Mouse (Mus musculus) c-Kit-negative CD71-positive TER-119-positive erythroid progenitor cells, embryonic 14.5 days (primary cell): Measurements from ENCODE around the gene Alg11.
A peak's percentile ranks its signal among the peaks of the same experiment; 100 is the strongest.

Source experiments
- DNase-seq: peaks from one replicate; pipeline ENCODE4 v3.0.0-alpha.2; 2013; ENCODE audit warnings: low read depth, low spot score

The Alg11 gene

DNA sequence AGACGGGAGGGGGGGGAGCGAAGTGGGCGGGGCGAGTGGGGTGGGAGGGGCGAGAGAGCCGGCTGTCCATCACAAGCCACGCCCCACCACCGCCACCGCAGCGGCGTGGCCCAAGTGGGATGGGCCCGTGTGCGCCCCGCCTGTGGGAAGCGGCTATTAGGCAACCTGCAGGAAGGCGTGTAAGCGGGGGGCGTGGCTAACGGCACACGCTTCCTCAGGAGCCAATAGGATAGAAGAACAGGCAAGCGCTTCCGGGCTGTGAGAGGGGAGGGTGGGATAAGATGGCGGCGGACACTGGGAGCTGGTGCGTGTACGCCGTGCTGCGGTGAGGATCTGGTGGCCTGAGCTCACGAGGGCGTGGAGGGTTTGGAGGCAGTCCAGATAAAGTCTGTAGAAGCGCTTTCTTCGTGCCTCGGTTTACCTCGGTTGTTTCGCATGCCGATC lies at the start of gene Alg11:
TSS of gene Alg11 (plus strand) at position 276 of the 444 bp plus-strand sequence.
- DNase-seq = peak; percentile 98

DNA sequence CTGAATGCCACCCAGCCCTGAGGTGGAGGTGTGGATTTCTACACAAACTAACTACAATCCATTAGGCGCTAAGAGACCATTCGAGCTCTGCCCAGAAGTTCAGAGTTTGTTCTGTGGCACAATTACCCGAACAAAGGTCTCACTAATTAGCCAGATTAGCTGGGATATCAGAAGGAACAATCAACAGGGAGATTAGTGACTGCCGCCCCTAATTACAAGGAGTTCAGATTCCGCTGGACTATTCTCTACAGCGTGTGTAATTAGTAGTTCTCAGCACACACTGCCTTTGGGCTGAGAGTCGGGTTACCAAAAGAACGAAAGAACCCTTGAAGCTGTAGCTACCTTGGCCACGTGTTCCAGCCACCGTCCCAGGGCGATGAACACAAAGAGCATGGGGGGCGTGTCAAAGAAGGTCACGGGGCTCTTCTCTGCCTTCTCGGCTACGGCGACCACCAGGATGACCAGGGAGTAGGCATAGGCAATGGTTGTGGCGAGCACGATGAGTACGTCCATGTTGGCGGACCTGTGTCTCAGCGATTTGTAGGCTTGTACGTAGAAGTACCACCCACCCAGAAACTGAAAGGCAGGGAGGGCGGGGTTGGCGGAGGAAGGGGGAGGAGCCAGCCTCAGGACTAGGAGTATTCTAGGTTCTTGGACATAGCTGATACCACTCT lies 47.4 kb upstream of the Alg11 start:
- DNase-seq = no peak

DNA sequence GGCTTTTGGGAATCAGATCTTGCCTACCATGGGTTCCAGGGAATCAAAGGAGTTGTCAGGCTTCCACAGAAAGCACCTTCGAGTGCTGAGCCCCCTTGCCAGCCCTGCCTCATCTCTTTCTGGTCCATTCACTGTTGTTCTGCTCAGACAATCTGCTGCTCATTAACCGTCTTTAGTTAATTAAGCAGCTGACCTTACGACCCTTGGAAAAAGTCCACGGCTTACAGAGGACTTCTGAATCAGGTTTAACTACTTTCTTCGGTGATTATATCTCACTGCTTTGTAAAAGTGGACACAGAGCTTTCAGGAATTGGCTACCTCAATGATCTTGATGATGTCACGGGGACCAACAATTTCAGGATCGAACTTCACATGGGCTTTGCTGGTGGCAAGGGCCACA lies 42.8 kb upstream of the Alg11 start:
- DNase-seq = no peak

DNA sequence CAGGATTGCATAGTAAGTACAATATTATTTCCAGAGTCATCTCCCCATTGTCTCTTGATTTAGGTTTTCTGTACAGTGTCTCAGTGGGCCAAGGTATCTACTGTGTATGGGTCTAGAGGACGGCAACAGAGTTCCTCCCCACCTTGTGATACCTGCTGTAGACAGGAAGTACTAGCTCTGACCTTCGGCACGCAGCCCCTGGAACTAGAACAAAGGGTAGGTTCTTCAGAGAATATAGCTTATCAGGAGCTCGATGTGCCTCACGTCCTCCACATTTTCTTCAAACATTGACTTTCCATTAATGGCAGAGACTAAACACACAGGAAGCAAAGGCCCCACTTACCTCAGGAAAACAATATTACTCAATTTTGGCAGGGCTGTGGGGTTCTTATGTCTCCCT lies 41.0 kb upstream of the Alg11 start:
- no peak for DNase-seq

DNA sequence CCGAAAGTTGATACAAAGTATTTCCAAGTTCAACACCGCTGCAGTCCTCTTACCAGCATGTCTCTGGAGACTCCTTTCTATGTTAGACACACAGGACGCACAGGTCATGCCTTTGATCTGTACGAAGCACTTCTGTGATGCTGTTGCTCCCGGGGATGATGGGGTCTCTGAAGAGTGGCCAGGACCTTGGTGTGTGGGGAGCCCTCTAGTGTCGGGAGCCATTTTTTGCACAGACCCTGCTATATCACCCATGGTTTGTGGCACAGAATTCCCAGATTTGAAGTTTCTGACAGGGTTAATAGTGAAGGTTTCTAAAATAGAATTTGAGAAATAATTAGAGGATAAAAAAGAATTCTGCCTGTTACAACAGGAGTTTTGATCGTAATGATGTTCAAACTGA lies 38.3 kb upstream of the Alg11 start:
- no peak for DNase-seq

DNA sequence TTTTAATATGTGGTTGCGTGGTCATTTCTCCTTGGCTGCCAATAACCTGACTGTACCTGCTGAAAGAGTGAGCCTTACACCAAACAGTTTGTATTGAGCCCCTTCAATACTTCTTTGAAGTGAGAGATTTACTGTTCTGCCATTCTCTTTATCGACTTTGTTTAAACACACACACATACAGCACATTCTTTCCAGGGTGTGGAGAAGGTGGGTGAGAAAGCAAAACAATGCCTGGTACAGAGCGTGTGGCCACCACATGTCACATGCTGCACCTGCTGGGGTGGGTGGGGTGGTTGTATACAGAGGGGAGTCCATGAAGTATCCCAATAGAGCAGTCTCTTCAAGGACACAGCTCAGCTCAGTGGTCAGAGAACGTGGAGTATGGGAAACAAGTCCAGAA lies 35.3 kb upstream of the Alg11 start:
- DNase-seq = no peak

DNA sequence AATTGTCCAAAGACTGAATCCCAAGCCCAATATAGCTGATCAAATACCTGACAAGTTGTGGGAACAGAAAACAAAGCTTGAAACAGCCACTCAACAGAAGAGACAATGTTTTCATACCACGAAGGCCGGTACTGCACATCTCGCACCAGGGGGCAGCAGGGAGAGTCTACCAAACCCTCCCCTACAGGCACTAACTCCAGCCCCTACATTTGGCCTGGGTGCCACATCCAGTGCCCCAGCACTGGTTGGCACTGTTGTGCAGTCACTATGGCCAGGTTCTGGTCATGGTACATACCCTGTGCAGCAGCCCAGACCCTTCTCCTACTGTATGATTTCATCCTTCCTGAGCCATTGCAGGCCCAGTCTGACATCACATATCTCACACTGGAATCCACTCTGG lies 31.5 kb upstream of the Alg11 start:
- DNase-seq = no peak

DNA sequence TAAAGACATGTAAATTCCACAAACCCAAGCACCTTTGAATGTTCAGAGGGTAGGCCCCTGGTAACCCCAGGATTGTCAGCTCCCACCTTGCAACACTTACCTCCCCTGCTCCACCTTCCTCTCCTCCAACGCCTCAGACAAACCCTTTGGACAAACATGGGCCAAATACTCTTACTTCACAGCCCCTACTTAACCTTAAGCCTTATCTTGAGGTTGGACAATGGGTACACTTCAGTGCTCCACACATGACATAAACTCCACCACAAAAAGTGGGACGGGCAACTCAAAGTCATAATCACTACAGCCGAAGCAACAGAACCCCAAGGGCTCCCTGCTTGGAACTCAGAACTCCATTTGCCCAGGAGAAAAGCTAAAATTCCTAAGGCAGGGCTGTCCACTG lies 29.5 kb upstream of the Alg11 start:
- no peak for DNase-seq

DNA sequence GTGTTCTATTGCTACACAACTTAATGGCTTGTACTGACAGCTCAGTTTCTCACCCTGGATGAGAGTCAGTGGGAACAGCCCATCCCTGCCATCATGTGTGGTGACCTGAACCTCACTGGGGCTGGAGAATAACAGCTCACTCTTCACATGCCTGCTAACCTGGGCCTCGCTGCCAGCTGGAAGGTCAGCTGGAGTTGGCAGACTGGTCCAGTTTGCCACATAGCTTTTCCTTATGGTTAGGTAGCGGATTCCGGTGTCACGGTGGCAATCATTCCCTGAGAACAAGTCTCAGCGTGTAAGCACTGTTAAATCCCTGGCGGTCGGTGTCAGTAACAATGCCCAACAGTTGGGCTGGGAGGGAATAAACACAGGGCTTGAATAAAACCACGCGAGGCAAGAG lies 24.4 kb upstream of the Alg11 start:
- no peak for DNase-seq

DNA sequence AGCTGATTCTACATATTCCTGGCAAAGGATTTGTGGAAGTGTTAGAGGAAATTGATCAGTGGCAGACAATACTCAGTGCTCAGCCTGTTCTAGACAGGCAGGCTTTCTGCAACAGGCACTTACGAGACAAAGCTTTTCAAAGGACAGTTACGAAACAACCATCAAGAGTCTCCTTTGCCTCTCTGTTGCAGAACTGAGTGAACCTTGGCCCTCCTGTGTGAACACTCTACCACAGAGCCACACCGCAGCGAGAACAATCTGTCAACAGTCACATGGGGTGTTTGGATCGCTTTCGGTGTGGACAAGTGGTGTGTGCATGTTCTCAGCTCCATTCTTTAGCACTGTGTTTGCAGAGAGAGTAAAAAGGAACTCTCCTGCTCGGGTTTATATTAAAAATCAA lies 23.5 kb upstream of the Alg11 start:
- DNase-seq = no peak

DNA sequence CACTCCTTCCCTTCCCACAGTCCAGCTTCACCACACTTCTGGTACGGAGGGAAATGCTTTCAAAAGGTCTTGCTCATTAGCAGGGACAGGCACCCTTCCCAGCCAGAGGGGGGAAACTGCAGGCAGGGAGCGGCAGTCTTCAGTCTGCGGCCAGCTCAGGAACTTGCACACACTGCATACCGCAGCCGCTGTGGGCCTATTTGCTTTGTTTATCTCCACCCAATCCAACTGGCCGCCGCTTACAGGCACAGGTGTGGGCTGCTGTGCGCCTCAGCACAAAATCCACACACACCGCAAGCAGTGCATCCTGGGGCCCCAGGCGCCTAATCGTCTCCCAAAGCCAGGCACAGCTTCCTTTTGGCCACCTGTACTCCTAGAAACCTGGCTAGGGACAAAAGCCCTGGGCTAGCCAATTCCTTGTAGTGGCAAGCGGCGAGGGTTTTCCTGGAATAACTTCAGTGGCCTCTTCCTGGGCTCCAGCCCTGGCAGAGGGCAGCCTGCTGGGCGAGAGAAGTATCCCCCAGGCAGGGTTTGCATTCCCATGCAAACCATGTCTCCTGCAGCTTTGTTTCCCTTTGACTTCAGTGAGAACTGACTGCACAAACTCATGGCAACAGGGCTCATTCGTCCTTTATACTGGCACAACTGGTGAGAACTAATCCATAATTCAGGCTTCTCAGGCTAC lies 20.9 kb upstream of the Alg11 start:
- no peak for DNase-seq

DNA sequence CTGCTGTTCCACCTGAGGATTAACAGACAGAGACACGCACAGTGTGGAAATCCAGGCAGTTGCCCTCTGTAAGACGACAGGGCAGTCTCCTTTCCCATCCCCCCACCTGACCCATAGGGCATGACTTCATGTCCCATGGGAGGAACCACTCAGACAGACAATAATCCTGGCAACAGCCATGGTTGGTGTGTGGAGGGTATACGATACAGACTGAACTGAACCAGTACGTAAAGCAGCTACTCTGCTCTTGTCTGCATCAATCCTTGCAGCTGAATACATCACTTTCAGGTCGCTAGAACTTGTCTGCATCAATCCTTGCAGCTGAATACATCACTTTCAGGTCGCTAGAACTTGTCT lies 20.4 kb upstream of the Alg11 start:
- no peak for DNase-seq

DNA sequence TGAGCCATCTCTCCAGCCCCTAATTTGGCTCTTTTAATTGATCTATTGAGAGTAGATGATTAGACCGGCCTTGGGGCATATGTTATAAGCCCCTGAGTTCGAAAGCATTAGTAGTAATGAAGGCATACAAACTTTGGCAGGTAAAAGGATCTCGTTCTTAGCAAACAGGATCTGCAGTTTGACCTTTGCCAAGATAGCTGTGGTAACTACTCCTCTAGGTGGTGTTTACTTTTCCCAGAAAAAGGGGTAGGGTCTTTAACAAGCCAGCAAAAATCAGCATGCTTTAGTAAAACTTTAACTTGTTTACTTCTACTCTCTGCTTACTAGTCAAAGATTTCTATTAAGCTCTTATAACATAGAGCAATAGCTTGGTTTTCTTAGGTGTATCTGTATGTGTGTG lies 18.0 kb upstream of the Alg11 start:
- DNase-seq = no peak

DNA sequence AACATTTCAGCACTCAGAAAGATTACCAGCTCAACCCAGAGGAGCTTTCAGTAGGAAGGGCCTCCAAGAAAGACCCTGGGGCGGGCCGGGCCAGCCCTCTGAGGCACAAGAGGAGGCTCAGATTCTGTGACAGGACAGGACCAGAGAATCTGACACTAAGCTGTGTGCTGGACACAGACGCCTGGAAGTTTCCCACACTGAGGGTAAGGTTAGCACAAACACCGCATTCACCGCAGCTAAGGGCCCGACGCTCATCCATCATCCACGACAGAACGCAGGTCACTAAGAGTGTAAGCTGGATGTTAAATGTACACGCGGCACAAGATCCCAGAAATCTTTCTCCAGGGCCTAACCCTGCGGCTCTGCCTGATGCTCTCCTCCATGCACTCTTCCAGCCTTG lies 16.8 kb upstream of the Alg11 start:
- no peak for DNase-seq

DNA sequence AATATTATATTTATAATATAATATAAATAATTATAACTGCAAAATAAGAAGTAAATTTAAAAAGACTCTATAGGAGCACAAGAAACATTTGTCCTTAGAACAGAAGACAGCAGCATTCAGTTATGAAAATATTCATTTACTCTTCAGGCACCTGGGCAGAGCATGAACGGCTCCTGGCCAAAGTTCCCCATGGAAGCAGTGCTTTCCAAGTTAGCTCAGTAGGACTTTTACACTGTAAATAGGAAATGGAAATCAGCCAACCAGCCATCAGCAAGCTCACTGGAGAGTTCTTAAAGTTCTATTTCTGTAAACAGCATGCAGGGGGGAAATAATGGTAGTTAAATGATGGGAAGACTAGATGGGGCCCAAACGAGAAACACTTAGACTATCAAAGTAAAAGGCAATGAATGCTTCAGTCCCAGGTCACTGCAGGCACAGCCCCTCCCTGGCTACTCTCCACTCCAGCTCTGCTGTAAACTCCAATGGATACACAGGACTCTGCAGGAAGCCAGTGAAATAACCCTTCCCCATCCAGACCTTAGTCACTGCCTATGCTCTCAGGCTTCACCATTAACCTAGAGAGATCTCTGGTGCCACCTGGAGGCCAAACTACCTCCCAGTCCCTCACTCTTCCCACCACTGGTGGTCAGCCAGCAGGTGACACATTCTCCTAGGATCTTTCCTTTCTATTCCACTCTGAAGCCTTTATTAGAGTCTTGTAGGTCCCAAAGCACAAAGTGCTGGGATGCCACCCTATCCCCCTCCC lies 12.6 kb upstream of the Alg11 start:
- peak; percentile 37 for DNase-seq

DNA sequence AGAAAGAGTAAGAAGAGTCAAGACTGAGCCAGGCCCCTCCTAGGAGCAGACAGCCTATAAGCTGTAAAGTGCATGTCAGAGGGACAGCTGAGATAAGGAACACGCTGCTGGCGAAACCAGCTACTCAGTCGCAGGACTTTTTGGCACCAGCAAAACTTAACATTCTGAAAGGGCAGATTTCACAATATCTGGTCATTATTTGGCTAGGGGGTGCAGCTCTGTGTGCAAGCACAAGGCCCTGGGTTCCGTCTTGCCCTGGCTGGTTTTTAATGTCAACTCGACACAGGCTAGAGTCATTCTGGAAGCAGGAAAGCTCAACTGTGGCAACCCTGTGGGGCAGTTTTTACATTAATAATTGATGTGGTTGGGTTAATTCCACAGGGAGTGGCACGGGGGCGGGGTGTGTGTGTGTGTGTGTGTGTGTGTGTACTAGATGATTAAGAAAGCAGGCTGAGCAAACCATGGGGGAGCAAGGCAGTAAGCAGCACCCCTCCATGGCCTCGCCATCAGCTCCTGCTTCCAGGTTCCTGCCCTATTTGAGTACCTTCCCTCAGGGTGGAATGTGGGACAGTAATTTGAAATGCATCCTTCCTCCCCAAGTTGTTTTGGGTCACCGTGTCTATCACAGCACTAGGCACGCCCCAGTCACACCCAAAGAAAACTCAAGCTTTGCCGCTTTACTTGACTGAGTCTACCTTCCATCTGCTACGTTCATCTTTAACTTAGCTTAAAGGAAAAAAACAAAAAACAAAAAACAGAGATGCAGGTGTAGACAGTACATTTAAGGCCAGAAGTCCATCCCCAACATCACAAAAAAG lies 5.6 kb upstream of the Alg11 start:
- peak; percentile 48 for DNase-seq

DNA sequence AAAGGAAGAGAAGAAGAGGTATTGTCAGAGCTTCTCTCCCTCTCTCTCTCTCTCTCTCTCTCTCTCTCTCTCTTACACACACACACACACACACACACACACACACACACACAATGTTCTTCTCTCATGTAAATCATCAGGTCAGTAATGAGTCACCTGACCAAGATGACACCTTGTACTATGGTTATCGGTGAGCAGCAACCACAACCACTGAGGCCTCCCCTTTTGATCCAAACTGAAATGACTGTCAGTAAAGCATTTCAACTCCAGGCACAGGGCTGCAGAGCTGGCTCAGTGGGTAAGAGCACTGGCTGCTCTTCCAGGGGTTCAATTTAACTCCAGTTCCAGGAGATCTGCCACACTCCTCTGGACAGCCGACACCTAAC lies 5.0 kb upstream of the Alg11 start:
- peak; percentile 8 for DNase-seq

DNA sequence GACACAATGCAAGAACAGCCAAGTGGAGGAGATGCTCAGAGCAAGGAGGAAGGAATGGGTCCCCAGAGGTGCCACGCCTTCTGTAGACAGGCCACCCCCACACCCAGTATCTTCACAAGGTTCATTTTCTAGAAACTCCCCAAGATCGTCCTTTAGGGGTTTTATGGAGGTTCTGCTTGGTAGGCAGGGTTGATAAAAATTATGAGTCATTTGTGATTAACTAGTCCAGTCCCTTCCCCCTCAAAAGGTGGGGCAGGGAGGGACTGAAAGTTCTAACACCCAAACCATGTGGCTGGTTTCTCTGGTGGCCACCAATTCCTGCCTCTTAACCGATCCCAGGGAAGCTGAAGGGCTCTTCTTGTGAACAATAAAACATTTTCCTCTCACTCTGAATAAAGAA lies 3.7 kb upstream of the Alg11 start:
- DNase-seq = no peak

DNA sequence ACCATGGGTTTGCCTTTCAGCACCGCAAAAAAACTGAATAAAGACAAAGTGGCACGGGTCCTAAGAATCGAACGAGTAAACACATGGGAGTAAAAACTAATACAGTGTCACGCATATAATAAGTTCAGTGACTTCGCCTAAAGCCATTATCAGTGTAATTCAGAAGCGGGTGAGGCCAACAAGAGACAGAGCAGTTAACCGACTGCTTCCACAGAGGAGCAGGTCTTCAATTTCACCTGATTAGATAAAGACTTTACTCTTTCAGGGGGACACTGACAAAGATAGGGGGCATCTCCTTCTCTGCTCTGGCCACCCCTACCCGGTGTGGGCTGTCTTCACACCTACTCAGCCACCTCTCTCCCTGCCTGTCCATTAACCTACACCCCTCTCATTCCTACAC lies 2.2 kb upstream of the Alg11 start:
- DNase-seq = peak; percentile 36

DNA sequence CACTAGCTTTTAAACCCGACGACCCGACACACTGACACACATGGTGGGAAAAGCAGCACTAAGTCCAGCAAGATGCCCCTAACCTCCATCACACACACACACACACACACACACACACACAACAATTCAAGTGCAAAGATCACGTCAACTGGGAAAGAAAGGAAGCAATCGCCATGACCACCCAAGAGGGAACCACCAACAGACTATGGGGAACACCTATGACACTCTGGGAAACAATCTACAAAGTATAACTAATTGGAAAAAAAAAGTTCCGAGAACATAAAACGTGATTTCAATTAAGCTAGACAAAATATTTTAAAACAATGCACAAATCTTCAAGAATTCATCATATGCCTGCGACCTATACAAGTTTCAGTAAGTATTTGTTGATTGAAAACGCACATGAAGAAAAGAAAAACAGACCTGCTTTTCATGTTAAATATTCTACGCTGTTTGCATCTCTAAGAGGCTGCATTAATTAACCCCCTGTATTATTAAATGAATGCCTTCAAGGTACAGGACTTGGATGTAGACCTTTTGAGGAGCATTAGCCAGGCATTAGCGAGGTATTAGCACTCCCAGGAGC lies 1.3 kb upstream of the Alg11 start:
- peak; percentile 27 for DNase-seq

DNA sequence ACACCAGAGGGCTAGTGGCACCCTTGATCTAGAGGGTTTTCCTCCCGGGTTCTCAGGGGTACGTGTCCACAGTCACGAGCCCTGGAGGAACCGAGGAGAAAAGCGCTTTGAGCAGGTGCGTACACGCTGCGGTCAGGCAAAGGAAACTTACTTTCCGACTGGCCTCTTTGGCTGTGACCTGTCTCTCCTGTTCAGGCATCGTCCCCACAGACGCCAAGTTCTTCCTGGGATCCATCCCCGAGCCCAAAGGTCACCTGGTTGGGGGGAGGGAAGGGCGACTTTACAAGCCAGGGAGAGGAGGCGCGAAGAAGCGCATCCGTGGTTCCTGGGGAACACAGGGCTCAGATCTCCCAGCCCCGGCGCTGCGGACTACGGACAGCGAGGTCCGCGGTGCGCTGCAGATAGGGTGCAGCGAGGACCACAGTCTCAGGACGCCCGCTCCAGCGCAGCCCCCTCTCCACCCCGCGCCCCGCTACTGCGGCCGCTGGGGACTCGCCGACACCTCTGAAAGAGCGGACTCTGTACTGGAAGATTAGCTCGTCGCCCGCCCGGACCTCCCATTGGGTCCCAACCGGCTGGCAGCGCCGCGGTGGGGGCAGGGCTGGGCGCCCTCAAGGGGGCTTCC lies 588 bp upstream of the Alg11 start, which contains the start of gene Atp7b:
TSS of gene Atp7b (minus strand) at position 485 of the 625 bp plus-strand sequence.
- peak; percentile 41 for DNase-seq
